ENCODE assay signal across 17 mouse cellular contexts in genomic region chr10:108763722-108764121, GRCm38 (mm10).
DNase-seq lines count a peak whose midpoint lies in the region; ATAC-seq lines count a peak whose summit lies in the region.
"Had no signal": no experiment of that assay in that cellular context is flagged by ENCODE, and none has a peak within 500 bp of the region (broad histone marks: within the 10 kb centered on the region; RNA-seq: fewer than 3 reads in every experiment).

No protein-coding gene starts in this region.

- no peaks in the 10 kb centered on the region for H3K36me3 ChIP-seq in midbrain, embryonic 13.5 days
- H3K36me3 ChIP-seq in liver, embryonic 12.5 days, result no peaks in the 10 kb centered on the region
- H3K36me3 ChIP-seq: limb, embryonic 12.5 days had no signal

- peaks cover 15% of the 10 kb centered on the region for H3K4me1 ChIP-seq in midbrain, embryonic 13.5 days (replicated peaks)
- no peaks in the 10 kb centered on the region for H3K4me1 ChIP-seq in liver, embryonic 12.5 days
- H3K4me1 ChIP-seq: limb, embryonic 12.5 days had no signal

- H3K4me2 ChIP-seq in midbrain, embryonic 13.5 days (replicated peaks), result no peak overlapping the region
- H3K4me2 ChIP-seq in liver, embryonic 12.5 days, result no peak overlapping the region
- H3K4me2 ChIP-seq: limb, embryonic 12.5 days had no signal

- no peaks in the 10 kb centered on the region for H3K9me3 ChIP-seq in midbrain, embryonic 13.5 days
- H3K9me3 ChIP-seq in liver, embryonic 12.5 days (replicated peaks), result no peaks in the 10 kb centered on the region
- H3K9me3 ChIP-seq: limb, embryonic 12.5 days had no signal

- DNase-seq in frontal cortex, postnatal 25 days (ENCODE audit: low spot score in 2 of 2), result no peak
- peak; percentile 31 to 39 for DNase-seq in right cerebral cortex, postnatal 10 days (ENCODE audit: low spot score in 2 of 2)
- no peak for DNase-seq in right cerebral cortex, postnatal 25 days
- DNase-seq in spleen, adult 12 weeks (ENCODE audit: low spot score), result no peak
- DNase-seq: adrenal gland, postnatal 25 days; cerebellum, adult 11 months; gastrocnemius, postnatal 10 days; heart, postnatal 14 days; kidney, postnatal 25 days; liver, postnatal 0 days had no signal

- H3K9ac ChIP-seq in midbrain, embryonic 13.5 days (replicated peaks), result no peak overlapping the region
- no peak overlapping the region for H3K9ac ChIP-seq in liver, embryonic 12.5 days
- H3K9ac ChIP-seq: limb, embryonic 12.5 days; liver, postnatal 0 days had no signal

- no peaks in the 10 kb centered on the region for H3K27me3 ChIP-seq in midbrain, embryonic 13.5 days
- no peaks in the 10 kb centered on the region for H3K27me3 ChIP-seq in liver, embryonic 12.5 days (replicated peaks)
- H3K27me3 ChIP-seq: limb, embryonic 12.5 days had no signal

- H3K27ac ChIP-seq in midbrain, embryonic 13.5 days, result no peak overlapping the region
- H3K27ac ChIP-seq in liver, embryonic 12.5 days, result no peak overlapping the region
- H3K27ac ChIP-seq: limb, embryonic 12.5 days; macrophage had no signal

- ATAC-seq in frontal cortex, adult (ENCODE audit: low TSS enrichment), result peak; percentile 36
- ATAC-seq in midbrain, embryonic 13.5 days, result peak; percentile 60; the same call in 1 of the 2 replicates
- ATAC-seq in liver, embryonic 12.5 days, result no peak
- ATAC-seq: intestine, postnatal 0 days; liver, postnatal 0 days had no signal

- H3K4me3 ChIP-seq in midbrain, embryonic 13.5 days (replicated peaks), result no peak overlapping the region
- no peak overlapping the region for H3K4me3 ChIP-seq in liver, embryonic 12.5 days
- H3K4me3 ChIP-seq: erythroblast, embryonic 14.5 days; limb, embryonic 12.5 days had no signal

- WGBS in midbrain, embryonic 13.5 days, result 78% methylated on average over 6 of the region's 6 CpGs
- 65% methylated on average over 6 of the region's 6 CpGs for WGBS in liver, embryonic 12.5 days (ENCODE audit: insufficient replicate concordance)

Comparison
In these comparisons a context has a peak if more than half of its experiments do, and no peak if none do; other contexts are left out.
1. DNase-seq: peak in right cerebral cortex, postnatal 10 days (2 of 2); none in frontal cortex, postnatal 25 days (0 of 2), right cerebral cortex, postnatal 25 days (single experiment) and spleen, adult 12 weeks (single experiment).